Mouse (Mus musculus): ENCODE results near the gene Rap2a. TPM values are rescaled to one million over a fixed set of nuclear protein-coding genes. Genes with fewer than 3 reads are reported as not detected.

Gene Rap2a
- 34.6 TPM for polyA plus RNA-seq (2014; fragmentation: Illumina TruSeq; extraction: RNeasy Lipid Tissue Mini Kit (QIAGEN cat#74804); ENCODE audit: insufficient read depth, low read depth, low replicate concordance)

GRCm38 (mm10) chr14:120477982-120478568, at the start of gene Rap2a:
Rap2a (plus strand) TSS chr14:120478444.

Other genes with a start within 250 kb of the Rap2a start
- gene Mbnl2, start 202.8 kb upstream of the Rap2a start, polyA plus RNA-seq (2014; fragmentation: Illumina TruSeq; extraction: RNeasy Lipid Tissue Mini Kit (QIAGEN cat#74804); ENCODE audit: insufficient read depth, low read depth, low replicate concordance) = 65.6 TPM

Data from lung, adult 10 weeks (tissue).